In the genomic region with DNA sequence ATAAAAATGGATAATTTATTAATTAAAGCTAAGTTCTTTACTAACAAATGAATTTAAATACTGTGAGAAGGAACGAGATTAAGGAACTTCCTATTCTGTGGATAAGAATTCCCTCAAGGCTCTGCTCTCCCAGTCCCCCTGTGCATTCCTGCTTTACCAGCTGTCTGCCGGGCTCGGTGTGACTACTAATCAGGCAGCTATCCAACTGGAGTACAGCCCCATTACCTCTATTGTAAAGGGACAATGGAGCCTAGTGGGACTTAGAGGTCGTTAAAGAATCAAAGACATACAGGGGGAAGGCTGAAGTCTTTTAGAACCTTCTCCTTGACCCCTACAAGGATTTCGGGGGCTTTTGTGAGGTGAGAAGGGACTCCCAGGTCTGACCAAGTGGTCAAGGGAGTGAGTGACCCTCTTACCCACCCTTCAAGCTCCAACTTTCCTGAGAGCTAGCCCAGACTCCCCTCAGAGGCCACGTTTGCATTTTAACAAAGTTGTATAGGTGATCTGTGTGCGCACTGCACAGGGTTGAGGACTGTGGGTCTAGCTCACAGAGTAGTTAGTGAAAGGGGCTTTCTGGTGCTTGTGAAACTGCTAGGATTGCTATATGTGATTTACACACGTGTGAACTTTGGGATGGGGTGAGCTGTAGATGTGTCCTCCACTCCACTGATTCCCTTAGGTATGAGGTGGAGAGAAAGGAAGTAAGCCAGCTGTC, we compare ENCODE assay signal across 15 mouse cellular contexts. TPM values are rescaled to one million over a fixed set of nuclear protein-coding genes. Genes with fewer than 3 reads are reported as not detected.
DNase-seq lines count a peak whose midpoint lies in the region; ATAC-seq and TF ChIP-seq lines count a peak whose summit lies in the region.
"Had no signal": no experiment of that assay in that cellular context is flagged by ENCODE, and none has a peak within 500 bp of the region (broad histone marks: within the 10 kb centered on the region; RNA-seq: fewer than 3 reads in every experiment).

No protein-coding gene starts in this region.

- peak; percentile 61 for DNase-seq in embryo, embryonic 11 days
- peak; percentile 42 for DNase-seq in hindbrain, embryonic 10.5 days (ENCODE audit: low spot score)
- DNase-seq in midbrain, embryonic 14.5 days = peak; percentile 60
- no peak for DNase-seq in adipocyte (ENCODE audit: low spot score)
- no peak for DNase-seq in cerebellum, adult 8-10 months
- DNase-seq: adrenal gland, postnatal 36 days; cerebellum, adult 9-11 months; gastrocnemius, postnatal 25 days; heart, postnatal 4 days; kidney, postnatal 14 days had no signal

- TF ChIP-seq CTCF in ES-Bruce4 (IDR thresholded peaks at IDR 0.05; ENCODE audit: low read depth, low read length) = no peak

- no peak for ATAC-seq in midbrain, embryonic 14.5 days (ENCODE audit: low FRiP score, low TSS enrichment)
- no peak for ATAC-seq in granulocyte monocyte progenitor cell, adult 5-6 weeks (replicated peaks; ENCODE audit: poor library complexity, severe bottlenecking)
- ATAC-seq in megakaryocyte, adult 5-6 weeks (ENCODE audit: poor library complexity, severe bottlenecking) = no peak

- TF ChIP-seq EP300 in ES-Bruce4 (IDR thresholded peaks at IDR 0.05; ENCODE audit: insufficient read depth, low read depth, low read length) = peak; percentile 74; the same call in 1 of the 2 replicates

- no peak overlapping the region for H3K4me3 ChIP-seq in ES-Bruce4 (ENCODE audit: low read depth, low read length)
- no peak overlapping the region for H3K4me3 ChIP-seq in hindbrain, embryonic 10.5 days
- H3K4me3 ChIP-seq in midbrain, embryonic 14.5 days (replicated peaks; ENCODE audit: low read depth, low read length) = no peak overlapping the region
- H3K4me3 ChIP-seq: left cerebral cortex, adult 2 months had no signal

- no peaks in the 10 kb centered on the region for H3K36me3 ChIP-seq in ES-Bruce4 (ENCODE audit: control insufficient read depth, insufficient read depth, low read length, poor library complexity, severe bottlenecking)
- H3K36me3 ChIP-seq in hindbrain, embryonic 10.5 days = no peaks in the 10 kb centered on the region
- no peaks in the 10 kb centered on the region for H3K36me3 ChIP-seq in midbrain, embryonic 14.5 days (ENCODE audit: control insufficient read depth, insufficient read depth, low read length)

- TF ChIP-seq POLR2A in ES-Bruce4 (IDR thresholded peaks at IDR 0.05; ENCODE audit: insufficient read depth, low read length) = no peak

- peaks cover 2% of the 10 kb centered on the region for H3K4me1 ChIP-seq in ES-Bruce4 (ENCODE audit: control insufficient read depth, insufficient read depth, low read length)
- peaks cover 59% of the 10 kb centered on the region for H3K4me1 ChIP-seq in hindbrain, embryonic 10.5 days (replicated peaks)
- H3K4me1 ChIP-seq in midbrain, embryonic 14.5 days (ENCODE audit: control insufficient read depth, insufficient read depth, low read length) = peaks cover 8% of the 10 kb centered on the region; the same call in 1 of the 2 replicates

- no peaks in the 10 kb centered on the region for H3K9me3 ChIP-seq in ES-Bruce4 (replicated peaks; ENCODE audit: control insufficient read depth, insufficient read depth, low read length, poor library complexity, severe bottlenecking)
- 0 out of 2 replicates have a peak, but pooled peaks cover 3% of the 10 kb centered on the region for H3K9me3 ChIP-seq in hindbrain, embryonic 10.5 days
- H3K9me3 ChIP-seq in midbrain, embryonic 14.5 days (ENCODE audit: control insufficient read depth, low read length) = no peaks in the 10 kb centered on the region

- no peak overlapping the region for H3K9ac ChIP-seq in ES-Bruce4 (ENCODE audit: low read depth, poor library complexity, severe bottlenecking)
- no peak overlapping the region for H3K9ac ChIP-seq in midbrain, embryonic 14.5 days (replicated peaks; ENCODE audit: low read length)

- no peak overlapping the region for H3K4me2 ChIP-seq in midbrain, embryonic 14.5 days (ENCODE audit: low read length)

- H3K27me3 ChIP-seq in ES-Bruce4 (ENCODE audit: control insufficient read depth, insufficient read depth, low read length, poor library complexity, severe bottlenecking) = no peaks in the 10 kb centered on the region
- peaks cover 16% of the 10 kb centered on the region; the same call in 1 of the 2 replicates for H3K27me3 ChIP-seq in hindbrain, embryonic 10.5 days (ENCODE audit: insufficient read depth, poor library complexity, severe bottlenecking)
- H3K27me3 ChIP-seq in midbrain, embryonic 14.5 days (ENCODE audit: control insufficient read depth, insufficient read depth, low read length) = no peaks in the 10 kb centered on the region

- 33% methylated on average over 8 of the region's 8 CpGs for WGBS in hindbrain, embryonic 10.5 days
- 24% methylated on average over 8 of the region's 8 CpGs for WGBS in midbrain, embryonic 14.5 days

- no peak overlapping the region for H3K27ac ChIP-seq in ES-Bruce4 (ENCODE audit: insufficient read depth, low read length)
- peak overlapping the region; percentile 81 for H3K27ac ChIP-seq in hindbrain, embryonic 10.5 days
- H3K27ac ChIP-seq in midbrain, embryonic 14.5 days (replicated peaks; ENCODE audit: low read depth, low read length) = no peak overlapping the region
- H3K27ac ChIP-seq: left cerebral cortex, adult 2 months had no signal

RNA-seq across cellular contexts. Expression of gene Siah3, which starts 49.5 kb away (rescaled TPM):
- polyA plus RNA-seq in ES-Bruce4 (2011; ENCODE audit: insufficient read depth, insufficient read length, low read depth, missing spikeins) = not detected in 2 replicates
- 0.34 and 1.2 TPM in 2 replicates for polyA plus RNA-seq in hindbrain, embryonic 10.5 days (2016; fragmentation: Nextera tagmentation; extraction: Ambion mirVana)
- polyA plus RNA-seq in midbrain, embryonic 14.5 days (2014; fragmentation: Nextera tagmentation; extraction: Ambion mirVana) = 2.6 and 5.6 TPM in 2 replicates
- total RNA-seq in granulocyte monocyte progenitor cell, adult 5-6 weeks (2014; fragmentation: Nextera tagmentation) = not detected in 2 replicates
- not detected in 2 replicates for total RNA-seq in granulocyte monocyte progenitor cell, adult 5-6 weeks (2017)
- total RNA-seq in megakaryocyte, adult 5-6 weeks (2015) = not detected in 2 replicates
- total RNA-seq in megakaryocyte, adult 5-6 weeks (2017) = not detected in 2 replicates
- total RNA-seq: liver, adult 2 months had no signal
- polyA plus RNA-seq: liver, adult 2 months had no signal

Comparison
In these comparisons a context has a peak if more than half of its experiments do, and no peak if none do; other contexts are left out.
1. DNase-seq: peak in embryo, embryonic 11 days (single experiment), hindbrain, embryonic 10.5 days (single experiment) and midbrain, embryonic 14.5 days (single experiment); none in adipocyte (single experiment) and cerebellum, adult 8-10 months (single experiment).